Mouse (Mus musculus): ENCODE data around the gene Uap1l1. TPM values are rescaled to one million over a fixed set of nuclear protein-coding genes. Genes with fewer than 3 reads are reported as not detected.

The Uap1l1 gene
- 24.0 and 65.2 TPM in 2 replicates for polyA plus RNA-seq (2012; rRNA removed; ENCODE audit: low replicate concordance)

DNA sequence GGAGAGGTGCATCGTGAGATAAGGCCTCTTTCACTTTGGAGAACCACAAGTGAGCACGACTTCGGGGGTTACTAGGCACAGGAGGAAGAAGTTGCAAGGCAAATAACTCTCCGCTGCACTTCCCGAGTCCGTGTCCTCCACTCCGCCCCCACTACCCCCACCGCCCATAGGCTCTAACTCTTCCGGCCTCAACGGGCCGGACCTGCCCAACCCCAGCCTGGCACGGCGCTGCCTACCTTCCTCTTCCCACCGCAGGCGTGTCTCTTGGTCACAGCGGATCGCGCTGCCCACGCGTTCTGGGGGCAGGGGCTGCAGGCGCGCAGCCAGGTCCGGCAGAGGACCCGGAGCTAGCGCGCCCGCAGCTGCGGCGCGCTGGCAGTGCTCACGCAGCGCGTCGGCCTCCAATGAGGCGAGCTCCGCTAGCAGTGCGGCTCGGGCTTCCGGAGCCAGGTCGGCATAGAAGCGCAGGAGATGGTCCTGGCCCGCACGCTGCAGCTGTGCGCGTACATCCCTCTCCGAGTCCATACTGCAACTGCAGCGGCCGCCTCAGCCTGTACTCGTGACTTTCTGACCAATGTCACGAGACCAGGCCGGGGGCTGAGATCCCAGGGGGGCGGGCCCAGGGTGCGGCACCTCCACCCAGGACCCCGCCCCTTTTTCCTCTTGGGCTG lies at the start of gene Uap1l1:
TSS of gene Uap1l1 (minus strand) at position 592 of the 671 bp plus-strand sequence.

DNA sequence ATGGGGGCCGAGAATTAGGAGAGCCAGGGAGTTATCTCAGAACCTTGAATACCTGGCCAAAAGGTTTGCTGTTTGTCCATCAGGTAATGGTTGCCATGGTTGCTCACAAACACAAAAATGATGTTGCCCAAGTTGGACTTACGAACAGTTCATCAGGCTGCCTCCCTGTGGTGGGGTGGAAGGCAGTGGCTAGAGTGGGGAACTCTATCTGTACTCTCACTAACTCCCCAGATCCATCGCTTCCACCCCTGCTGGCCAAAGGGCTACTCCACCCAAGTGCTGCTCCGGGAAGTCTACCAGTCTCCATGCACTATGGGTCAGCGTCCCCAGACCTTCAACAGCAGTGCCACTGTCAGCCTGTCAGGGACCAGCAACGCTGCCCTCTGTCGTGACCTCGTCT lies 33.6 kb upstream of the Uap1l1 start, which contains the start of gene Npdc1:
TSS of gene Npdc1 (plus strand) at position 301 of the 400 bp plus-strand sequence.

DNA sequence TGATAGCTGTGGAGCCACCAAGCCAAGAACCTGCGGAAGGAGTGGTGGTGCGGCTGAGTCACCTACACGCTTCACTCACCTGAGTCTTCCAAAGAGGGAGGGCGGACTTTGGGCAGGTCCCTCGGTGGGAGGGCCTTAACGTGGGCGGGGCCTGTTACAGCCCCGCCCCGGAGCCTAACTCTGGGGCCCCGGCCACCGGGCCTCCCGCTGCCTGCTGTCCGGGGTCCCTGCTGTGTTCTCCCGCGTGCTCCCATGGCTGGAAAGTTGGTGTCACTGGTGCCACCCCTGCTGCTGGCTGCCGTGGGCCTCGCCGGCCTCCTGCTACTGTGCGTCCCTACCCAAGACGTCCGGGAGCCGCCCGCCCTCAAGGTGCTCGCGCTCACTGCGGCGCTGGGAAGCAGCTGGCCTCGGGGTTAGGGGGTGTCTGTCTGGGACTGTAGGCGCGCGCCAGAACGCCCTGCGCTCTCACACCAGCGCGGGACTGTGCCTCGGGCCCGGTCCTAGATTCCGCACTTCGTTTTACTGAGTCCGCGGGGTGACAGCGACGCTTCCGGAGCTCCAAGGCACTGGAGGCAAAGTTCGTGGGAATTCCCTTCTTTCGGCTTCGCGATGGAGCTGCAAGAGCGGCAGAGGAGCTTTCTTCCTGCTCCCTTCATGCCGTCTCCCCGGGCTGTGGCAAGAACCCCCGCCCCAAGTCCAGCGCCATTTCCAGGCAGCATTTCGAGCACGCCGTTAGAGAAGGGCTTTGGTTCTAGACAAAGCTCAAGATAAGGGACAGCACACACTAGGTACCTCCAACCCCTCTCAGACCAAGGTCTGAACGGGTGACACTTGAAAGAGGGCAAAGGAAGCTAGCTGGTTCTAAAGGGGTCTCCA lies 30.5 kb upstream of the Uap1l1 start, which contains the start of gene Entpd2:
TSS of gene Entpd2 (plus strand) at position 154 of the 876 bp plus-strand sequence.

DNA sequence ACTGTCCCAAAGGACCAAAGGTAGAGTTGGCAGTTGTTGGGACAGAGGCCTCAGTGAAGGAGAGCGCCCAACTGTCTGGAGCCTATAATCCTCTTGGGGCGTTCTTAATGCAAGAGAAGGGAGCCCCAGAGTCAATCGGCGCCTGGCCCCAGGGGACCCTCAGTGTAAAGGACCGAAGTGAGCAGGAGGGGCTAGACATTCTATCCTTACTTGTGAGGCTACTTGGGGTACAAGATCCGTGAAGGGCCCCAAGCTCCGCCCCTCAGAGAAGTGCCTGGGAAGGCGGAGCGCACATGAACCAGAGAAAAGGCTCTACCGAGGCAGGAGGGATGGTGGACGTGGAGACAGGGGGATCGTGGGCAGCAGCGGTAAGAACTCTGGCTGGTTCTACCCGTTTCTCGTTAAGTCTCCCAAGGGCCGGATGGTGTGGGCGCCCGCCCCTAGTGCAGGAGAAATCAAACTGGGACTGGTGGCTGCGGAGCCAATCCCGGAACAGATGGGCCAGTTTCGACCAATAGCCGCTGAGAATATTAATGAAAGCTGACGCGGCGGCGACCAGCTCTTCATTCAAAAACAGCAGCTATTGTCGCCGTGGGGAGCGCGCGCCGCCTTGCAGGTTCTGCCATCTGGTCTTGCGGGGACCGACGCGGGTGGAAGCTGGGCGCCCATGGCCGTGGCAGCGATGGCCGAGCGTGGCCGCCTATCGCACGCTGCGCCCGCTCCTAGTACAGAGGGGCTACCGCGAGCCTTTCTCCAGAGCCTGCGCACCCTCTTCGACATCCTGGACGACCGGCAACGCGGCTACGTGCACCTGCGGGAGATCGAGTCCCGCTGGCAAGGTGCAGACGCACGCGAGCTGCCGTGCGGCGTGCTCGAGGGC lies 6.5 kb upstream of the Uap1l1 start, which contains the start of gene Sapcd2:
TSS of gene Sapcd2 (plus strand) at position 558 of the 880 bp plus-strand sequence.

DNA sequence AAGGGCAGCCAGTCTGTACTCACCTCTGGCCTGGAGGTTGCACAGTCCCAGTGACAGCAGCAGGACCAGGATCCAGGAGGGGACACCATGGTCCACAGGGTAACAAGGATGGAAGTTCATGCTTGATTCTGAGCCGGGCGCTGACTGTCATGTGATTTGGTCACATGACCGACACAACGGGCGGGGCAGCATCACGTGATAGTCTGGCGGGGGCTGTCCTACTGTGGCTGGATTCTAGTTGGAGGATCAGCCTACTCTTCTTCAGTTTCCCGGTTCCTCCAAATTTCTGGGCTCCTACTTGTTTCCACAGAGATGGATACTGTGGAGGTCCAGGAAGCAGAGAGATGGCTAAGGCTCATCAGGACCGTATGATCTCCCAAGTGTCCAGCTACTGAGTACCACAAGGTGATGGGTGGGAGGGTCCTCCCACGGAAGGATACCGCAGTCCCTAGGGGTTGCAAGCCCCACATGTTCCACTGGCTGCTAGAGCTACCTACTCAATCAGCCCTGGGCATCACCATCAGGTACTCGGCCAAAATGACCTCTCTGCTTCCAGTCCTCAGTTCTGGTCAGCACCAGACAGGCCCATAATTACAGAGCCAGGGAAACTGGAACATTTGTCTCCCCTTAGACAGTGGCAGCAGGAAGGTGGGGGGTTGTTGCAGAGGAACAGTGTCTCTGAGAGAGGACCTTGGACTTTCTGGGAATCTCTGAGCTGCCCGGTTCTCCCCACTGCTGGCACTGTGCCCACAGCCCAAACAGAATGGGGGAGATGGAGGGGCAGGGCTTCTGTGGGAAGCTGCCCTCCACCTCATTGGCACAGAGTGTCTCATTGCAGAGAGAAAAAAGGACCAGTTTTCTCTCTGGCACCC lies 9.0 kb downstream of the Uap1l1 start, which contains the start of gene Dpp7:
TSS of gene Dpp7 (minus strand) at position 152 of the 872 bp plus-strand sequence.

DNA sequence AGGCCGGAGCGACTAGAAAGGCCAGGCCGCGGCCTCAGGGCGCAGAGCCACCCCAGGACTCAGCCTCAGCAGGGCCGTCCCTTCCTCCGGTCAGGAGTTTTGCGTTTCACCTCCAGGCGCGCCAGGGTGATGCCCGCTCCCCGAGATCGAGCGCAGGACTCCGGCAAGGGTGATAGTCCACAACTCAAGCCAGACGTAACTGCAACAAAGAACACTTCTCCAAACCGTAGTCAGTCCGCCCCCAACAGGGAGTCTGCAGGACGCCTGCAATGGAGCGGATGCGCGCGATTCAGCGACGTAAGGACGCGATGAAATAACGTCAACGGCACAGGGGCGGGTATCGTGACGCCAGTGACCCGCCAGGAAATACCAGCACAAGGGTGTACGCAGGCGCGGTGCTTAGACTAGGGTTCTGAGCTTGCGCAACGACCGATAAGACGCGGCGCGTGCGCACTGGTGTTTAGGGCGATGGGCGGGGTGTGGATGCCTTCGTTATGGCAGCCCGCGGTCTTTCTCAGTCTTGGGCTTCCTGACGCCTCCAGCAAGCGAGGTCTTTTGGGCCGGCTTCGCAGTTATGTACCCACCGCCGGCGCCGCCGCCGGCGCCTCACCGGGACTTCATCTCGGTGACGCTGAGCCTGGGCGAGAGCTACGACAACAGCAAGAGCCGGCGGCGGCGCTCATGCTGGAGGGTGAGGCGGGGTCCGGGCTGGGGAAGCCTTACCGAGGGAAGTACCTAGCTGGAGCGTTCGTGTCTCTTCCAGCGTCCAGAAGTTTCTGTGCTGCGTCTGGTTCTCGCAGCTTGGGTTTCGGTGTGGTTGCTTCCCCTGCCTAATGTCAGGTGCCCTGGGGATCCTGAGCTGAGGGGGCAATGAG lies 33.0 kb downstream of the Uap1l1 start, which contains the start of gene Man1b1:
TSS of gene Man1b1 (plus strand) at position 53 of the 875 bp plus-strand sequence.

DNA sequence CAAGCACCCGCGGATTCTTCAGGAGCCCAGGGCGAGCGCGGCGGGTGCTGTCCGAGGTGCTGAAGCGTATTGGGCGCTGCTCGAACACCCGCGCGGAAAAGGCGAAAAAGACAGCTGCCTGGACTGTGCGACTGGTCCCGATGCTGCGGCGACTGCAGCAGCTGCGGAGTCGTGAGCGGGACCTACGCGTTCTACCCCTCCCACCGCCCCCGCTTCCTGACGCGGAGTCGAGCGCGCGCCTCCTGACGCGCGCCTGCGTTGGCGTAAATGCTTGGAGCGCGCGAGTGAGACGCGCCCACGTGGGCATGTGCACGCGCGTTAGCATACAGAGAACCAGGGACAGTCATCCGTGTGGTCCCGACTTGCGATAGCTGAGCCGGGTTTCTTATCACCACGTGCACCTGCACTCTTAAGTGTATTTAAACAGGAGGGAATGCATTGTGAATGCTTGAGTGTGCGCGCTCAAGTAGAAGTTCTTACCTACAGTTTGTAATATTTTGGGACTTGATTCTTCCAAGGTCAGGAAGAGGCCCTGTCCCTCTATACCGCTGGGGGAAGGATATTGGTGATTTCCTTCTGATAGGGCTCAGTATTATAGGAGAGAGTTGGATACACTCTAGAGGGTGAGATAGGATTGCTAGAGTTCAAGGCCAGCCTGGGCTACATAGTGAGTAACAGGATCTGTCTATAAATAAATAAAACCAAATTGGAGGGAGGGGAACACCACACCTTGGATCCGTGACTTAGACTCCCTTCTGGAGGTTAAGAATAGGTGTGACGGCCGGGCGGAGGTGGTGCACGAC lies 46.3 kb downstream of the Uap1l1 start, which contains the start of gene Grin1:
TSS of gene Grin1 (minus strand) at position 217 of the 803 bp plus-strand sequence.

Other genes starting within 250 kb of the Uap1l1 start
- gene Nrarp, start 184.9 kb downstream of the Uap1l1 start, polyA plus RNA-seq (2012; rRNA removed; ENCODE audit: low replicate concordance), result 16.7 and 31.4 TPM in 2 replicates
- 17.9 and 43.8 TPM in 2 replicates for gene Tor4a, start 168.8 kb downstream of the Uap1l1 start, polyA plus RNA-seq (2012; rRNA removed; ENCODE audit: low replicate concordance)
- gene Nelfb, start 154.2 kb downstream of the Uap1l1 start, polyA plus RNA-seq (2012; rRNA removed; ENCODE audit: low replicate concordance), result 75.1 and 111 TPM in 2 replicates
- gene Stpg3, start 151.0 kb downstream of the Uap1l1 start, polyA plus RNA-seq (2012; rRNA removed; ENCODE audit: low replicate concordance), result not detected in 2 replicates
- gene Fam166a, start 146.9 kb downstream of the Uap1l1 start, polyA plus RNA-seq (2012; rRNA removed; ENCODE audit: low replicate concordance), result 0.10 and 0.34 TPM in 2 replicates
- 485 and 490 TPM in 2 replicates for gene Tubb4b, start 141.0 kb downstream of the Uap1l1 start, polyA plus RNA-seq (2012; rRNA removed; ENCODE audit: low replicate concordance)
- not detected in 2 replicates for gene Slc34a3, start 131.3 kb downstream of the Uap1l1 start, polyA plus RNA-seq (2012; rRNA removed; ENCODE audit: low replicate concordance)
- gene Rnf224, start 128.9 kb downstream of the Uap1l1 start, polyA plus RNA-seq (2012; rRNA removed; ENCODE audit: low replicate concordance), result 0.10 TPM in 1 of 2 replicates, not detected in the other
- gene Rnf208, start 123.4 kb downstream of the Uap1l1 start, polyA plus RNA-seq (2012; rRNA removed; ENCODE audit: low replicate concordance), result 1.3 and 10.6 TPM in 2 replicates
- gene Cysrt1, start 123.2 kb downstream of the Uap1l1 start, polyA plus RNA-seq (2012; rRNA removed; ENCODE audit: low replicate concordance), result 0.68 TPM in 1 of 2 replicates, not detected in the other
- 15.6 and 27.5 TPM in 2 replicates for gene AL732309.1, start 118.8 kb downstream of the Uap1l1 start, polyA plus RNA-seq (2012; rRNA removed; ENCODE audit: low replicate concordance)
- 57.1 and 66.0 TPM in 2 replicates for gene Tmem203, start 110.2 kb downstream of the Uap1l1 start, polyA plus RNA-seq (2012; rRNA removed; ENCODE audit: low replicate concordance)
- gene Tprn, start 103.1 kb downstream of the Uap1l1 start, polyA plus RNA-seq (2012; rRNA removed; ENCODE audit: low replicate concordance), result 11.4 and 33.2 TPM in 2 replicates
- gene Ssna1, start 93.2 kb downstream of the Uap1l1 start, polyA plus RNA-seq (2012; rRNA removed; ENCODE audit: low replicate concordance), result 49.0 and 70.1 TPM in 2 replicates
- 155 and 178 TPM in 2 replicates for gene Anapc2, start 93.2 kb downstream of the Uap1l1 start, polyA plus RNA-seq (2012; rRNA removed; ENCODE audit: low replicate concordance)
- gene Tmem210, start 77.5 kb downstream of the Uap1l1 start, polyA plus RNA-seq (2012; rRNA removed; ENCODE audit: low replicate concordance), result not detected in 2 replicates
- gene Lrrc26, start 75.8 kb downstream of the Uap1l1 start, polyA plus RNA-seq (2012; rRNA removed; ENCODE audit: low replicate concordance), result 0.13 and 4.6 TPM in 2 replicates
- gene Grin1, start 46.5 kb downstream of the Uap1l1 start, polyA plus RNA-seq (2012; rRNA removed; ENCODE audit: low replicate concordance), result 0.09 and 0.18 TPM in 2 replicates
- gene Man1b1, start 33.3 kb downstream of the Uap1l1 start, polyA plus RNA-seq (2012; rRNA removed; ENCODE audit: low replicate concordance), result 16.3 and 40.9 TPM in 2 replicates
- 61.1 and 76.0 TPM in 2 replicates for gene Dpp7, start 9.3 kb downstream of the Uap1l1 start, polyA plus RNA-seq (2012; rRNA removed; ENCODE audit: low replicate concordance)
- 0.57 and 7.9 TPM in 2 replicates for gene Sapcd2, start 6.6 kb upstream of the Uap1l1 start, polyA plus RNA-seq (2012; rRNA removed; ENCODE audit: low replicate concordance)
- 78.1 and 108 TPM in 2 replicates for gene Entpd2, start 30.2 kb upstream of the Uap1l1 start, polyA plus RNA-seq (2012; rRNA removed; ENCODE audit: low replicate concordance)
- 272 and 300 TPM in 2 replicates for gene Npdc1, start 33.7 kb upstream of the Uap1l1 start, polyA plus RNA-seq (2012; rRNA removed; ENCODE audit: low replicate concordance)
- 0.62 and 0.96 TPM in 2 replicates for gene Fut7, start 57.6 kb upstream of the Uap1l1 start, polyA plus RNA-seq (2012; rRNA removed; ENCODE audit: low replicate concordance)
- 41.7 and 62.8 TPM in 2 replicates for gene Abca2, start 63.0 kb upstream of the Uap1l1 start, polyA plus RNA-seq (2012; rRNA removed; ENCODE audit: low replicate concordance)
- gene Clic3, start 91.2 kb upstream of the Uap1l1 start, polyA plus RNA-seq (2012; rRNA removed; ENCODE audit: low replicate concordance), result 1.8 and 3.2 TPM in 2 replicates
- gene Paxx, start 95.4 kb upstream of the Uap1l1 start, polyA plus RNA-seq (2012; rRNA removed; ENCODE audit: low replicate concordance), result 79.2 and 84.7 TPM in 2 replicates
- 1.2 and 6.5 TPM in 2 replicates for gene Ptgds, start 104.4 kb upstream of the Uap1l1 start, polyA plus RNA-seq (2012; rRNA removed; ENCODE audit: low replicate concordance)
- 0.33 TPM in 1 of 2 replicates, not detected in the other for gene Lcn12, start 128.2 kb upstream of the Uap1l1 start, polyA plus RNA-seq (2012; rRNA removed; ENCODE audit: low replicate concordance)
- 27.6 and 47.3 TPM in 2 replicates for gene Fbxw5, start 135.1 kb upstream of the Uap1l1 start, polyA plus RNA-seq (2012; rRNA removed; ENCODE audit: low replicate concordance)
- 5.9 and 7.9 TPM in 2 replicates for gene C8g, start 136.0 kb upstream of the Uap1l1 start, polyA plus RNA-seq (2012; rRNA removed; ENCODE audit: low replicate concordance)
- 13.9 and 22.5 TPM in 2 replicates for gene Traf2, start 181.3 kb upstream of the Uap1l1 start, polyA plus RNA-seq (2012; rRNA removed; ENCODE audit: low replicate concordance)
- 127 and 142 TPM in 2 replicates for gene Edf1, start 192.2 kb upstream of the Uap1l1 start, polyA plus RNA-seq (2012; rRNA removed; ENCODE audit: low replicate concordance)
- 1.8 and 5.5 TPM in 2 replicates for gene Mamdc4, start 209.2 kb upstream of the Uap1l1 start, polyA plus RNA-seq (2012; rRNA removed; ENCODE audit: low replicate concordance)
- gene Phpt1, start 209.5 kb upstream of the Uap1l1 start, polyA plus RNA-seq (2012; rRNA removed; ENCODE audit: low replicate concordance), result 48.6 and 87.4 TPM in 2 replicates
- 0.37 and 2.6 TPM in 2 replicates for gene Ajm1, start 216.1 kb upstream of the Uap1l1 start, polyA plus RNA-seq (2012; rRNA removed; ENCODE audit: low replicate concordance)
- gene Rabl6, start 242.8 kb upstream of the Uap1l1 start, polyA plus RNA-seq (2012; rRNA removed; ENCODE audit: low replicate concordance), result 52.3 and 88.3 TPM in 2 replicates